Mouse (Mus musculus) brain, embryonic 14.5 days (tissue): ENCODE results near the gene S1pr3. TPM values are rescaled to one million over a fixed set of nuclear protein-coding genes. Genes with fewer than 3 reads are reported as not detected.
A peak's percentile ranks its signal among the peaks of the same experiment; 100 is the strongest.

Experiments
- DNase-seq: peaks from one replicate; pipeline ENCODE4 v3.0.0-alpha.2; 2011; ENCODE audit warnings: low read depth
- CTCF ChIP-seq: fragments of 200-500 bp; IDR thresholded peaks from 2 replicates; pipeline ENCODE4 v1.5.1; 2012; ENCODE audit warnings: inconsistent platforms, mild to moderate bottlenecking, moderate library complexity, borderline replicate concordance; ENCODE audit not compliant: insufficient read depth, insufficient read length; ENCODE audit errors: extremely low read depth
- POLR2A ChIP-seq: fragments of 200-500 bp; IDR thresholded peaks from 2 replicates; pipeline ENCODE4 v1.6.1; 2012; ENCODE audit warnings: mild to moderate bottlenecking, inconsistent platforms, borderline replicate concordance; ENCODE audit not compliant: poor library complexity, insufficient read depth, insufficient read length, severe bottlenecking; ENCODE audit errors: extremely low read depth
- polyA plus RNA-seq: library from polyadenylated mRNA; depleted of rRNA; stranded (reverse); fragments of >200 nt; gene quantifications from 2 replicates; pipeline ENCODE4 v1.2.3, GENCODE M21; 2012; rRNA removed

Gene S1pr3
- polyA plus RNA-seq, 1 experiment, result 12.8 TPM

GRCm38 (mm10) chr13:51468697-51469250, 60.3 kb downstream of the S1pr3 start:
- peak; percentile 26 for DNase-seq
- TF ChIP-seq POLR2A, result no peak
- no peak for TF ChIP-seq CTCF

Other genes with a start within 250 kb of the S1pr3 start
- gene Nxnl2, start 237.6 kb upstream of the S1pr3 start, polyA plus RNA-seq, result 1.3 TPM in 2 replicates
- 13.9 and 17.4 TPM in 2 replicates for gene Shc3, start 160.8 kb downstream of the S1pr3 start, polyA plus RNA-seq
- gene Cks2, start 236.6 kb downstream of the S1pr3 start, polyA plus RNA-seq, result 47.5 and 103 TPM in 2 replicates
- gene Secisbp2, start 243.1 kb downstream of the S1pr3 start, polyA plus RNA-seq, result 25.9 and 32.0 TPM in 2 replicates